Mouse (Mus musculus): ENCODE results near the gene Fbxl17. TPM values are rescaled to one million over a fixed set of nuclear protein-coding genes. Genes with fewer than 3 reads are reported as not detected.

Gene Fbxl17
- polyA plus RNA-seq, 1 experiment from 2014 or later, result 9.8 TPM

DNA sequence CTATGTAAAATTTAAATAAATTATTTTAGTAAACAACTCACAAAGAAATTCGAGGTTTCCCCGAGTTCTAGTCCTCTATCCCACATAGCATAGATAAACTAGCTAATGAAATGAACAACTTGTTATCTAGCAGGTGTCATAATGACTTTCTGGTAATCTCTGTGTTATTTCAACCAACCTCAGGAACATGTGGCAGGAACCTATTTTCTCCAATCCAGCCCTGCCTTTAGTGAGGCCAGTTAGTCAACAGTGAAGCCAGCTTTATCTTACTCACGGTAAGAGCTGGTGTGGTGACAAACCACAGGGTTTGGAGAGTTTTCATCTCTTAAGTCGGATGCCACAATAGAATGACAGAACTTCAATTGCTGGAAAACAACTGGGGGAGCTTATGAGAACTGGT is 215.7 kb downstream of the Fbxl17 start:
- Histone ChIP-seq H3K9me3 (no peaks in the 10 kb centered on the region), H3K27ac (no peak overlapping the region), H3K4me1 (no peaks in the 10 kb centered on the region), H3K4me2 (replicated peaks) (no peak overlapping the region), H3K27me3 (replicated peaks) (no peaks in the 10 kb centered on the region), H3K36me3 (no peaks in the 10 kb centered on the region), H3K9ac (no peak overlapping the region), H3K4me3 (no peak overlapping the region)
- 90% methylated on average over 4 of the region's 4 CpGs for WGBS
- ATAC-seq (ENCODE audit: low FRiP score, low read depth), result no peak

DNA sequence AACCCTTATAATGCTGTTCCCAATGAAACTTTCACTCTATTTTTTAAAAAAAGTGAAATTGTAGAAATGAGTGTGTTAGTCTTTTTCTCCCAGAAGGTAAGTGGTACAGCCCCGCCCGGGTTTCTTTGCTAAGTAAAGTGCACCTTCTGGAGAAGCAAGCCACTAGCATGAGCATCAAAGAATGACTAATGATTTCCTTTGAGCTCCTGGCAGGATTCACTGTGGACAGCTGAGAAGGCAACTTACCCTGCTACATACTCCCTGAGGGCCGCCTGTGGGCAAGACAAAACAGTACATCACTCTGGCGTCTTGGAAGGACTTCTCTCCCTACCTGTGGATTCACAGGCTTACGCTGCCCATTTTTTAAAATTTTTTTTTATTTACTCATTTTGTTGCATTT is 217.8 kb downstream of the Fbxl17 start:
- WGBS, result 69% methylated on average over 5 of the region's 5 CpGs
- no peak overlapping the region for H3K9ac ChIP-seq

DNA sequence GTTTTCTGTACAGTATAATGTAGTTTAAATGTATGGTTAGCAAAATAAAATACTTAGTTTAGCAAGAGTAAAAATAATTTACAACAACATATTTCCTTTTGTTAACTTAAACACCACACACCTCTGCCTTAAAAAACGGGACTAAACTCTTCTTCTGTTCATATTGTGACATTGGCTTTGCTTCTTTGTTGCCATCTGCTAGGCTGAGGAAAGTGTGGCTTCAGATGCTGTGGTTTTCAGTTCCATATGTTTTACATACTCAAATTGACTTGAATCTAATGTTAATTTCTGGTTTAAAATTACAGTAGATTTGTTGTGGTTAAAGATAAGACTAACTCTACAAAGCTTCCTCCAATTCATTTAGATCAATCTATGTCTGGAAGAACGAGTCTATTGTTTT is 218.8 kb downstream of the Fbxl17 start:
- ATAC-seq (ENCODE audit: low FRiP score, low read depth), result no peak
- no peak overlapping the region for H3K4me3 ChIP-seq
- WGBS, result 66% methylated on average over 2 of the region's 2 CpGs
- H3K27ac ChIP-seq, result no peak overlapping the region
- H3K27me3 ChIP-seq (replicated peaks), result no peaks in the 10 kb centered on the region
- H3K4me2 ChIP-seq (replicated peaks), result no peak overlapping the region
- no peak overlapping the region for H3K9ac ChIP-seq
- H3K4me1 ChIP-seq, result no peaks in the 10 kb centered on the region
- no peaks in the 10 kb centered on the region for H3K9me3 ChIP-seq
- no peaks in the 10 kb centered on the region for H3K36me3 ChIP-seq

More for the DNA sequence above, 217.8 kb downstream of the Fbxl17 start:
- H3K4me3 ChIP-seq, result no peak overlapping the region
- H3K9me3 ChIP-seq, result no peaks in the 10 kb centered on the region
- no peaks in the 10 kb centered on the region for H3K36me3 ChIP-seq
- H3K27me3 ChIP-seq (replicated peaks), result no peaks in the 10 kb centered on the region
- H3K27ac ChIP-seq, result no peak overlapping the region
- no peaks in the 10 kb centered on the region for H3K4me1 ChIP-seq
- no peak overlapping the region for H3K4me2 ChIP-seq (replicated peaks)
- no peak for ATAC-seq (ENCODE audit: low FRiP score, low read depth)

DNA sequence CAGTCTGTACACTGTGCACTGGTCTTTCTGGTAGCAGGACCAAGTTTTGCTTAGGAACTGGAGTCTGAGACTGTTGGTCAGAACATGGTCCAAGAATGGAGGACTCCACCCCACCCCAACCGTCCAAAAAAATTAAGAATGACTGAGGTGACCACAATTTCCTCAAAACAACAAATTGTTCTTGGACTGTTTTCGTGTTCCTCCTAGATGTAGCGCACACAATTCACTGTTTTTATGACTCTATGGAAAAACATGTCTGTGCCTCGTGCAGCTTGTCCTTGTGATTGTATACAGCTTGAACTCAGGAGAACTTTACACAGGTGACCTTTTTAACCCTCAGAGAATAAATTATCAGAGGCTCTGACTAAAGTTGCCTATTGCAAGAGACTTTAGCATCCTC is 220.7 kb downstream of the Fbxl17 start:
- H3K27ac ChIP-seq, result no peak overlapping the region
- H3K4me1 ChIP-seq, result no peaks in the 10 kb centered on the region
- no peaks in the 10 kb centered on the region for H3K9me3 ChIP-seq
- H3K4me2 ChIP-seq (replicated peaks), result no peak overlapping the region
- no peaks in the 10 kb centered on the region for H3K36me3 ChIP-seq
- H3K27me3 ChIP-seq (replicated peaks), result no peaks in the 10 kb centered on the region
- WGBS, result 57% methylated on average over 4 of the region's 4 CpGs
- H3K9ac ChIP-seq, result no peak overlapping the region
- H3K4me3 ChIP-seq, result no peak overlapping the region
- no peak for ATAC-seq (ENCODE audit: low FRiP score, low read depth)

DNA sequence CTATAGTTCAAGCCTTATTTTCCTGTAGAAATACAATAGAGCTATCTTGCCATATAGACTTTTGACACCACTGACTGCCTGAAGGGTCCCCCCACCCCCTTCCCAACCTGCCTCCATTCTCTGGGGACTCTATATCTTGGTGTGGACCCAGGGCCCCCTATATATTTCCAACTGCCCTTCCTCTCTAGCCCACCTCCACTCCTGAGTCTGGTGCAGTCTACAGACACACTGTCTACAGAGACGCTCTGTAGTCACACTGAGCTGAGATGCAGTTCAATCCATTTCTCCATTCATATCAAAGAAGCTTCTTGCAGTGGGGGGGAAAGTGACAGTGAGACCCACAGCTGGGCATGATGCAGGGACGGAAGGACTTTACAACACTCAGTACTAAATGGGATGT is 226.5 kb downstream of the Fbxl17 start:
- WGBS, result 86% methylated on average over 2 of the region's 2 CpGs
- H3K9ac ChIP-seq, result no peak overlapping the region

DNA sequence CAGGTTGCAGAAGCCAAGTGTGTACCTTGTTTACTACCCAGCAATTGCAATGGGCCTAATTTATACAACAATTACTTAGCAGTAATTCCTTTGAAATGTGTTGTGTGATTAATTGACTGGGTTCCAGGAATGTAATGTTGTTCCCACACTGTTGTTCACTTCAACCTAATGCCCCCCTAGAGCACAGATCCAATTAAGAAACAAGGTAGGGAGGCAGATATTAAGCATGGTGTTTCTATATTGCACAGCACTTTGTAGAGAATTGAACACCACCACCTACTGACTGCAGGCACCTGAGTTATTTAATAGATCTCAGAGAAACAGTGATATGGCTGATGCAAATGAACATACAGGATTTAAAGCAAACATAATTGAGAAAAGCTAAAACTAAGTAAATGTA is 226.9 kb downstream of the Fbxl17 start:
- no peaks in the 10 kb centered on the region for H3K4me1 ChIP-seq
- H3K9me3 ChIP-seq, result no peaks in the 10 kb centered on the region
- no peaks in the 10 kb centered on the region for H3K36me3 ChIP-seq
- no peaks in the 10 kb centered on the region for H3K27me3 ChIP-seq (replicated peaks)
- H3K4me2 ChIP-seq (replicated peaks), result no peak overlapping the region
- no peak overlapping the region for H3K4me3 ChIP-seq
- H3K27ac ChIP-seq, result no peak overlapping the region
- no peak overlapping the region for H3K9ac ChIP-seq
- ATAC-seq (ENCODE audit: low FRiP score, low read depth), result peak; percentile 74; the same call in 1 of the 2 replicates

More for the DNA sequence above, 226.5 kb downstream of the Fbxl17 start:
- Histone ChIP-seq H3K27me3 (replicated peaks) (no peaks in the 10 kb centered on the region), H3K4me2 (replicated peaks) (no peak overlapping the region), H3K27ac (no peak overlapping the region), H3K9me3 (no peaks in the 10 kb centered on the region), H3K4me1 (no peaks in the 10 kb centered on the region), H3K4me3 (no peak overlapping the region), H3K36me3 (no peaks in the 10 kb centered on the region)
- ATAC-seq (ENCODE audit: low FRiP score, low read depth), result no peak

DNA sequence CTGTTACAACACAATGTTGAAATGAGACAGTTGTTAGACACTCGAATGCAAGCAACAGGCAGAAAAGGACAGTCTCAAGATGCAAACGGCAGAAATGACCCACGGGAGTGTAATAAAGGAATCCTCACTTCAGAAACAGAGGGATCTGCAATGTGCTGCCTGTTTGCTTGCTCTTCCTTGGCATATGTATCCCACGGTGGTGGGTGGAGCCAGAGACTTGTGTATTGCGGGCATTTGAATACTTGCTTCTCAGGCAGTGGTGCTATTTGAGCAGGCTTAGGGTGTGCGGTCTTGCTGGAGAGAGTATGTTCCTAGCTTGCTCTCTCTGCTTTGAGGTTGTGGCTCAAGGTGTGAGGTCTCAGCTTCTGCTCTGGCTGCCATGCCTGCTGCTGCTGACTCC is 228.8 kb downstream of the Fbxl17 start:
- no peak for ATAC-seq (ENCODE audit: low FRiP score, low read depth)
- H3K4me3 ChIP-seq, result no peak overlapping the region
- H3K36me3 ChIP-seq, result no peaks in the 10 kb centered on the region
- H3K27ac ChIP-seq, result no peak overlapping the region
- H3K4me1 ChIP-seq, result no peaks in the 10 kb centered on the region
- H3K9me3 ChIP-seq, result no peaks in the 10 kb centered on the region
- H3K9ac ChIP-seq, result no peak overlapping the region
- H3K27me3 ChIP-seq (replicated peaks), result no peaks in the 10 kb centered on the region
- H3K4me2 ChIP-seq (replicated peaks), result no peak overlapping the region
- WGBS, result 70% methylated on average over 6 of the region's 6 CpGs

DNA sequence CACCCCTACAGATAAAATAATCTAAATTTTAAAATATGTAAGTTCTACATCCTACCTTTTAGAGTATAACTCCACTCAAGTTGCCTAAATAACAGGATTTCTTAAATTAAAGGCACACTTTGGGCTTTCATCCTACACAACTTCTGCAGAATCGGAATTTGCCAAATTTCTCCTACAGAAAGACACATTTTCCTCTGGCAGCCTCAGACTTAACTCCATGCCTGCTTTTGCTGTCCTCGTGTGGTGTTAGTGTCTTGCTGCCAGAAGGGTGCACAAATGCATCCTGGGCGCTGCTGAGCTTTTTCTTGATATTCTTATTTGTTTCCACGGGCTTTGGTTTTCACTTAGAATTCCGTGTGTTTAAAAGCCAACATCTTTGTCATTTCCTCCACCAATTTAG is 229.3 kb downstream of the Fbxl17 start:
- H3K4me1 ChIP-seq, result no peaks in the 10 kb centered on the region
- H3K27ac ChIP-seq, result no peak overlapping the region
- H3K9me3 ChIP-seq, result no peaks in the 10 kb centered on the region
- H3K4me3 ChIP-seq, result no peak overlapping the region
- no peak overlapping the region for H3K9ac ChIP-seq
- H3K27me3 ChIP-seq (replicated peaks), result no peaks in the 10 kb centered on the region
- WGBS, result 85% methylated on average over 5 of the region's 5 CpGs
- H3K36me3 ChIP-seq, result no peaks in the 10 kb centered on the region
- H3K4me2 ChIP-seq (replicated peaks), result no peak overlapping the region
- no peak for ATAC-seq (ENCODE audit: low FRiP score, low read depth)

DNA sequence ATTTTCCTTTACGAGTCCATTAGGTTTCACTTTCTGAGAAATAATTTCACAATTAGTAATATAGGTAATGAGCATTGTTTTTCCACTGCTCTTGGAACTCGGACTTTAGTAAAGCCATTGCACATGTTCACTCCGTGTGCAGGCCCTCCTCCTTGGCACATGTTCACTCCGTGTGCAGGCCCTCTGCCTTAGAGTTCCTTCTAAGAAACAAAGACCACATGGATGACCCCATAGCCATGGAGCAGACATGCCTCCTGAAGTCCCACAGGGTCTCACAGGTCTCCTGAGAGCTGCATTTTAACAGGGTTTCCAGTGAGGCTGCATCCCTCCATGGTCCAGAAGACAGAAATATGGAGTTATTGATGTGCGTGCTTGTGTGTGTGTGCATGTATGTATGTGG is 237.1 kb downstream of the Fbxl17 start:
- no peak overlapping the region for H3K9ac ChIP-seq
- H3K4me1 ChIP-seq, result no peaks in the 10 kb centered on the region
- no peaks in the 10 kb centered on the region for H3K36me3 ChIP-seq
- no peak overlapping the region for H3K4me2 ChIP-seq (replicated peaks)
- H3K9me3 ChIP-seq, result no peaks in the 10 kb centered on the region
- ATAC-seq (ENCODE audit: low FRiP score, low read depth), result no peak
- no peak overlapping the region for H3K4me3 ChIP-seq
- 91% methylated on average over 5 of the region's 5 CpGs for WGBS
- H3K27me3 ChIP-seq (replicated peaks), result no peaks in the 10 kb centered on the region
- H3K27ac ChIP-seq, result no peak overlapping the region

DNA sequence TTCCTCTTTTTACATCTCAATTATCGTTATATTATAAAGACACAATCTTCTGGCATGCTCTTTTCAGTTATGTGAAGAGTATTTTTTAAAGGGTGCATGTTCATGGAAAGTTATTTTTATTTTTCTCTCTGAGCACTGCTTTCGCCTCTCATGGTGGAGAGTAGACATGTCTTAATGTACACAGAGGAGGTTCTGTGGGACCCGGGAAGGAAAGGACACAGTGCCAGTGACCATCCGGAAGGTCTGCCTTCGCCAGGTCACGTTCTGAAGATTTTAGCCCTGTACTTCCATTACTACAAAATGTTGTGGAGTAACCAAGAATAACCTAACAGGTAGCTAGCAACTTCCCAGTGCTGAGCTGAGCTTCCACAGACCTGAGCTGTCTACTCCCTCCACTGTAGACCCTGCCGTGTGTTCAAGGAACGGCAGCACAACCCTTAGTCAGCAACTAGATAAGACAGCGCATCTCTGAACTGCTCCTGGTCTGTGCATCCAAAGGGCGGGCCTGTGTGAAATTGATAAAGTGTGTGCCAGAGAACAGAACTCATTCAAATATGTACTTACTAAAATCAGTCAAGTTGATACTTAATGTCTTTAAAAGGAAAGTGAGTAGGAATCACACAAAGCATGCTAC is 238.2 kb downstream of the Fbxl17 start:
- no peaks in the 10 kb centered on the region for H3K4me1 ChIP-seq
- H3K36me3 ChIP-seq, result no peaks in the 10 kb centered on the region
- no peaks in the 10 kb centered on the region for H3K9me3 ChIP-seq
- no peak overlapping the region for H3K4me3 ChIP-seq
- no peaks in the 10 kb centered on the region for H3K27me3 ChIP-seq (replicated peaks)
- WGBS, result 90% methylated on average over 10 of the region's 10 CpGs
- H3K4me2 ChIP-seq (replicated peaks), result no peak overlapping the region
- no peak overlapping the region for H3K9ac ChIP-seq
- no peak for ATAC-seq (ENCODE audit: low FRiP score, low read depth)
- no peak overlapping the region for H3K27ac ChIP-seq

DNA sequence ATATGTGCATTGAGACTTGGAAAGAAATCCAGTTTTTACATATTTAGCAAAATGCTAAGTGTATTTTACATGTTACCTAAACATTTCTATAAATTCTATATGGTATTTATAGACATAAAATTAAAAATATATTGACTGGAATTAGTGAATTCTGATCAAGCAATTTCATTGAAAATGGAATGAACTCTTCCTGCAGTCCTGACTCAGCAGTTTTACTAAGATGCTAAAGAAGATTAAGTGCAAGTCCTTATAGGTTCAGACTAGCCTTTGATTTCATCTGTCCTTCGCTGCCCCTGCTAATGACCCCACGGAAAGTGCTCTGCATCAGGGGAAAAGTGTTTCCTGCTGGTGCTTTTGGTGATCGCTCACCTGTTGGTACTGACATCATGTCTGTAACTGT is 240.7 kb downstream of the Fbxl17 start:
- H3K9ac ChIP-seq, result no peak overlapping the region
- no peak overlapping the region for H3K4me3 ChIP-seq
- no peaks in the 10 kb centered on the region for H3K4me1 ChIP-seq
- H3K4me2 ChIP-seq (replicated peaks), result no peak overlapping the region
- H3K27me3 ChIP-seq (replicated peaks), result no peaks in the 10 kb centered on the region
- H3K9me3 ChIP-seq, result no peaks in the 10 kb centered on the region
- H3K36me3 ChIP-seq, result no peaks in the 10 kb centered on the region
- ATAC-seq (ENCODE audit: low FRiP score, low read depth), result no peak
- 79% methylated on average over 3 of the region's 3 CpGs for WGBS
- no peak overlapping the region for H3K27ac ChIP-seq

DNA sequence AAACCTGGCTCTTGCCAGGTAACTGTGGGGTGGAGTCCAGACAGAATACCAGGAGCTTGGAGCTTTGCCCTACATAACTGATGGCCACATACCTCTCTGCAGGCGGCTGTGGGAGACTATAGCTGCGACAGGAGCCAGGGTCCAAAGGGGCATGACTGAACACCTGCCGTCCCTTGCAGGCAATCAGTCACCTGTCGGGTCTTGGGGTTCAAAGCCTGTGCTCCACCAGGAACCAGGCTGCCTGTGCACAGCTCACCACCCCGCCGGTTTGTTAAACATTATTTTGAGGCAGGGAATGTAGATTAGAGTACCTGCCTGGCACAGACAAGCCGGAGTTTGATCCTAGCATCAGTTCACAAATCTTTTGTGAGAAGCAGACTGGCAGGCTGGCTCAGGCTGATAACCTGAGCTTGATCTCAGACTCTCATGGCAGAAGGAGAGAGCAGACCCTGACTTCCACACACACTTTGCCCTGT is 253.6 kb downstream of the Fbxl17 start:
- no peak for ATAC-seq (ENCODE audit: low FRiP score, low read depth)
- Histone ChIP-seq H3K9ac (no peak overlapping the region), H3K4me1 (no peaks in the 10 kb centered on the region), H3K9me3 (no peaks in the 10 kb centered on the region), H3K27me3 (replicated peaks) (no peaks in the 10 kb centered on the region), H3K4me3 (no peak overlapping the region), H3K4me2 (replicated peaks) (no peak overlapping the region), H3K27ac (no peak overlapping the region), H3K36me3 (no peaks in the 10 kb centered on the region)
- 82% methylated on average over 7 of the region's 7 CpGs for WGBS

DNA sequence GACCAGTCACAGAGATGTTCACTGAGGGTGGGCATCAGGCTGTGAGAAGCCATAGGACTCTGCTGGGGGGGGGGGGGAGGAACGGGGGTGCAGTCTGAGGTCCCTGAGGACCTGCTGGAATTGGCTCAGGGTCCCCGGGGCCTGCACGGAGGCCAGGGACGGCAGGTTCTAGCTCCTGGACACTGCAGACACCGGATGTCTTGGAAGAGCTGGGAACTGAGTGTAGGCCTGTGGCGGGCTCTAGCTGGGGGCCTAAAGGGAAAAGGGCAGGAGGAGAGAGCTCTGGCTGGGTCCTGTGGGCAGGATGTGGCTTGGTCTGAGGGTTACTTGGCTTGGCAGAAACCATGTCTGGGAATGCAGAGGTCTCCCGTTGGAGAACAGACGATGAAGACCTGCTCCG is 254.3 kb downstream of the Fbxl17 start:
- H3K9me3 ChIP-seq, result no peaks in the 10 kb centered on the region
- H3K27ac ChIP-seq, result no peak overlapping the region
- H3K27me3 ChIP-seq (replicated peaks), result no peaks in the 10 kb centered on the region
- no peak overlapping the region for H3K4me2 ChIP-seq (replicated peaks)
- no peak overlapping the region for H3K9ac ChIP-seq
- H3K4me1 ChIP-seq, result no peaks in the 10 kb centered on the region
- ATAC-seq (ENCODE audit: low FRiP score, low read depth), result no peak
- no peak overlapping the region for H3K4me3 ChIP-seq
- WGBS, result 93% methylated on average over 9 of the region's 9 CpGs
- H3K36me3 ChIP-seq, result no peaks in the 10 kb centered on the region
